Mouse (Mus musculus): ENCODE measurements around the gene Cd59a.
"Not testable (repeated sequence)": the region's sequence is repeated elsewhere in the genome, so short reads cannot be mapped to it uniquely, and the experiment has no call there.

- TF ChIP-seq CTCF (IDR thresholded peaks at IDR 0.05; ENCODE audit: borderline replicate concordance, insufficient read depth, low read depth, low read length); POLR2A (IDR thresholded peaks at IDR 0.05; ENCODE audit: borderline replicate concordance, insufficient read depth, low read length): not testable (repeated sequence)
Observed at GRCm38 (mm10) chr2:104117173-104117572, 21.6 kb downstream of the Cd59a start.

All from cerebellum, adult 2 months (tissue).